Mouse (Mus musculus): ENCODE results near the gene Cd164l2. TPM values are rescaled to one million over a fixed set of nuclear protein-coding genes. Genes with fewer than 3 reads are reported as not detected.
A peak's percentile ranks its signal among the peaks of the same experiment; 100 is the strongest.

The Cd164l2 gene
- polyA plus RNA-seq, 1 experiment = not detected

DNA sequence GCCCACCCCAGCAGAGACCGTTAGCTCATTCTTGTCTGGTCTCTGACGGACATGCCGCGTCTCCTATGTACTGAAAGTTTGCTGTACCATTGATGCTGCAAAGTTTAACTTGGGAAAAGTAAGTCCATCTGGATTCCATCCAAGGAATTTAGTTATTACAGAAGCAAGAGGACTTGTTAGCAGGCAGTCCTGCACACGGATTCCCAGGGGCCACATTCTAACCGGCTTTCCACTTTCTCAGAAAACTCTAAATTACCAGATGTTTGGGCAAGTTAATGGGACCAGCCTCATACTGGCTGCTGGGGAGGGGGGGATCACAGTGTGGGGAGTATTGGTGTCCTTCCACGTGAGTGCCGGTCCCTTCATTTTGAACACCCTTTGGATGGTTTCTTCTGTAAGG, 26.0 kb upstream of the Cd164l2 start:
- Histone ChIP-seq H3K4me1 (ENCODE audit: control insufficient read depth, insufficient read depth, low read length) (peaks cover 3% of the 10 kb centered on the region), H3K4me3 (ENCODE audit: insufficient read depth, low read depth, low read length) (no peak overlapping the region), H3K27ac (ENCODE audit: insufficient read depth, low read depth, low read length) (no peak overlapping the region)
- TF ChIP-seq POLR2A (IDR thresholded peaks at IDR 0.05; ENCODE audit: insufficient read depth, low read depth, low read length) = no peak
- no peak for TF ChIP-seq CTCF (IDR thresholded peaks at IDR 0.05; ENCODE audit: insufficient read depth, low read depth, low read length)
- 89% methylated on average over 8 of the region's 8 CpGs for WGBS

GRCm38 (mm10) chr4:133186856-133187255, 25.1 kb upstream of the Cd164l2 start:
- Histone ChIP-seq H3K4me3 (ENCODE audit: insufficient read depth, low read depth, low read length) (no peak overlapping the region), H3K4me1 (ENCODE audit: control insufficient read depth, insufficient read depth, low read length) (peaks cover 3% of the 10 kb centered on the region), H3K27ac (ENCODE audit: insufficient read depth, low read depth, low read length) (no peak overlapping the region)
- TF ChIP-seq POLR2A (IDR thresholded peaks at IDR 0.05; ENCODE audit: insufficient read depth, low read depth, low read length) (no peak), CTCF (IDR thresholded peaks at IDR 0.05; ENCODE audit: insufficient read depth, low read depth, low read length) (no peak)
- 94% methylated on average over 5 of the region's 5 CpGs for WGBS

GRCm38 (mm10) chr4:133189396-133189795, 22.5 kb upstream of the Cd164l2 start:
- Histone ChIP-seq H3K4me3 (ENCODE audit: insufficient read depth, low read depth, low read length) (no peak overlapping the region), H3K4me1 (ENCODE audit: control insufficient read depth, insufficient read depth, low read length) (peaks cover 5% of the 10 kb centered on the region), H3K27ac (ENCODE audit: insufficient read depth, low read depth, low read length) (no peak overlapping the region)
- WGBS = 78% methylated on average over 10 of the region's 10 CpGs
- no peak for TF ChIP-seq CTCF (IDR thresholded peaks at IDR 0.05; ENCODE audit: insufficient read depth, low read depth, low read length)
- TF ChIP-seq POLR2A (IDR thresholded peaks at IDR 0.05; ENCODE audit: insufficient read depth, low read depth, low read length) = no peak

DNA sequence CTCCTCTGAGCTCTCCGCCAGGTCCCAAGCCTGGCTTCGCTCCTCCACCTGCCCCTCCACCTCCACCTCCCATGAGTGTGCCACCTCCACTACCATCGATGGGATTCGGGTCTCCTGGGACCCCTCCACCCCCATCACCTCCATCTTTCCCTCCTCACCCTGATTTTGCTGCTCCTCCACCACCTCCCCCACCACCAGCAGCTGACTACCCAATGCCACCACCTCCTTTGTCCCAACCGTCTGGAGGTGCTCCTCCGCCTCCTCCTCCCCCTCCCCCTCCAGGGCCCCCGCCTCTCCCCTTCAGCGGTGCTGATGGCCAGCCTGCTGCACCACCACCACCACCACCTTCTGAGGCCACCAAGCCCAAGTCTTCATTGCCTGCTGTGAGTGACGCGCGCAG, 17.4 kb upstream of the Cd164l2 start:
- H3K27ac ChIP-seq (ENCODE audit: insufficient read depth, low read depth, low read length) = no peak overlapping the region
- H3K4me3 ChIP-seq (ENCODE audit: insufficient read depth, low read depth, low read length) = no peak overlapping the region
- 87% methylated on average over 11 of the region's 11 CpGs for WGBS
- H3K4me1 ChIP-seq (ENCODE audit: control insufficient read depth, insufficient read depth, low read length) = peaks cover 30% of the 10 kb centered on the region
- no peak for TF ChIP-seq POLR2A (IDR thresholded peaks at IDR 0.05; ENCODE audit: insufficient read depth, low read depth, low read length)
- no peak for TF ChIP-seq CTCF (IDR thresholded peaks at IDR 0.05; ENCODE audit: insufficient read depth, low read depth, low read length)

- no peak for TF ChIP-seq POLR2A (IDR thresholded peaks at IDR 0.05; ENCODE audit: insufficient read depth, low read depth, low read length)
- TF ChIP-seq CTCF (IDR thresholded peaks at IDR 0.05; ENCODE audit: insufficient read depth, low read depth, low read length) = no peak
- H3K4me3 ChIP-seq (ENCODE audit: insufficient read depth, low read depth, low read length) = no peak overlapping the region
- no peak overlapping the region for H3K27ac ChIP-seq (ENCODE audit: insufficient read depth, low read depth, low read length)
- WGBS = 48% methylated on average over 4 of the region's 4 CpGs
- peaks cover 35% of the 10 kb centered on the region for H3K4me1 ChIP-seq (ENCODE audit: control insufficient read depth, insufficient read depth, low read length)
Measured at GRCm38 (mm10) chr4:133195014-133195413, 16.9 kb upstream of the Cd164l2 start.

DNA sequence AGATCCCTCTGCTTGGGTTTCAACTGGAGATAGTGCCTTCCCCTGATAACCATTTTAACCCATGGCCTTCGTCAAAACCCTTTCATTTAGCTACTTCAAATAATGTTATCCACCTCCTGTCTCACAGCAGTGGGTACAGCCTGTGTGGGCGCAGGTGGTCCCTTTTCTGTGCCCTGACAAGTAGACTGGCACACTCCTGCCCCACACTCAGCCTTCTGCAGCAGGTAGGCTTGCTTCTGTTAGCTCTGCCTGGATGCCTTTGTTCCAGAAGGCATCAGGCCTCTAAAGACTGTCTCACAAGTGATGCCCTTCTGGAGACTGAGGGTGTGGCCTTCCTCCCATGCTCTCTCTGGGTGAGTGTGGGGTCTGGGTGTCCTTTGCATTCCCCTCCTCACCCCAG, 15.8 kb upstream of the Cd164l2 start:
- TF ChIP-seq CTCF (IDR thresholded peaks at IDR 0.05; ENCODE audit: insufficient read depth, low read depth, low read length) (no peak), POLR2A (IDR thresholded peaks at IDR 0.05; ENCODE audit: insufficient read depth, low read depth, low read length) (no peak)
- Histone ChIP-seq H3K27ac (ENCODE audit: insufficient read depth, low read depth, low read length) (no peak overlapping the region), H3K4me1 (ENCODE audit: control insufficient read depth, insufficient read depth, low read length) (peaks cover 46% of the 10 kb centered on the region), H3K4me3 (ENCODE audit: insufficient read depth, low read depth, low read length) (no peak overlapping the region)
- 76% methylated on average over 2 of the region's 2 CpGs for WGBS

DNA sequence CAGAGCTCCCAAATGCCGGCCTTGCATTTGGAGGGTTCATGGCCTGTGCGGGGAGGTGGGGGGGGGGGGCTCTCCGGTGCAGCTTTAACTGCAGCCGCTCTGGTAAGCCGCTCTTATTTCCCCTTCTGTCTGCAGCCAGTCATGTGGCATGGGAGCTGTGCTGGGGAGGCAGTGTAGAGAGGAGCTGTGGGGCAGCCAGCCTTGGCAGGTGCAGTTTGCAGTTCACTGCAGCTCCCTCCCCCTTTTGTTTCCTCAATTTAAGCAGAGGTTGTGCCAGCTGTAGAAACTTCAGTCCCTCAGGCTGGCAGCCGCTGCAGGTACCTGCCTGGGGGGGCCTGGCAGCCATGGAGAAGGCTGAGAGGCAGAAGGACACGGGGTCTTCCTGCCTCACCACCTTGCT, 15.1 kb upstream of the Cd164l2 start:
- no peak overlapping the region for H3K27ac ChIP-seq (ENCODE audit: insufficient read depth, low read depth, low read length)
- WGBS = 24% methylated on average over 7 of the region's 7 CpGs
- TF ChIP-seq POLR2A (IDR thresholded peaks at IDR 0.05; ENCODE audit: insufficient read depth, low read depth, low read length) (no peak), CTCF (IDR thresholded peaks at IDR 0.05; ENCODE audit: insufficient read depth, low read depth, low read length) (no peak)

DNA sequence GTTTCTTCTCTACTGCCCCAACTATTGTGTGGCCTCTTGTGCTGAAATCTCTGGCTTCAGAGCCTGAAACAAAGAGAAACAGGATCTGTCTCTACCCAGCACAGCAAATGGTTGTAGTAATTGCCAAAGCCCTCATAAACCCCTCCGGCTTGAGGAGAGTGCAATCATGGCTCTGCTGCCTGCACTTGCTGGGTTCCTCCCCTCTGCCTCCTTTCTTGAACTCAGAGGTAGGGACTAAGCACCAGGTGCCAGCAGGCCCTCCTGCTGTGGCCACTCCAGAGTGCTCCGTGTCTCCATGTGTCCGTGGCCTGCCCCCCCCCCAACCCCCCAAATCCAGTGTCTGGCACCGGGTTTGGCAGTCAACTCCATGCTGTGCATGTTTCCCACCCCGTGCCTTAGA, 14.6 kb upstream of the Cd164l2 start:
- H3K27ac ChIP-seq (ENCODE audit: insufficient read depth, low read depth, low read length) = 0 out of 2 replicates have a peak overlapping the region, but pooled peaks have one; percentile 16
- H3K4me1 ChIP-seq (ENCODE audit: control insufficient read depth, insufficient read depth, low read length) = peaks cover 52% of the 10 kb centered on the region
- 14% methylated on average over 5 of the region's 5 CpGs for WGBS
- TF ChIP-seq CTCF (IDR thresholded peaks at IDR 0.05; ENCODE audit: insufficient read depth, low read depth, low read length) (no peak), POLR2A (IDR thresholded peaks at IDR 0.05; ENCODE audit: insufficient read depth, low read depth, low read length) (no peak)
- no peak overlapping the region for H3K4me3 ChIP-seq (ENCODE audit: insufficient read depth, low read depth, low read length)

More for the DNA sequence above, 15.1 kb upstream of the Cd164l2 start:
- H3K4me3 ChIP-seq (ENCODE audit: insufficient read depth, low read depth, low read length) = no peak overlapping the region
- H3K4me1 ChIP-seq (ENCODE audit: control insufficient read depth, insufficient read depth, low read length) = peaks cover 52% of the 10 kb centered on the region

DNA sequence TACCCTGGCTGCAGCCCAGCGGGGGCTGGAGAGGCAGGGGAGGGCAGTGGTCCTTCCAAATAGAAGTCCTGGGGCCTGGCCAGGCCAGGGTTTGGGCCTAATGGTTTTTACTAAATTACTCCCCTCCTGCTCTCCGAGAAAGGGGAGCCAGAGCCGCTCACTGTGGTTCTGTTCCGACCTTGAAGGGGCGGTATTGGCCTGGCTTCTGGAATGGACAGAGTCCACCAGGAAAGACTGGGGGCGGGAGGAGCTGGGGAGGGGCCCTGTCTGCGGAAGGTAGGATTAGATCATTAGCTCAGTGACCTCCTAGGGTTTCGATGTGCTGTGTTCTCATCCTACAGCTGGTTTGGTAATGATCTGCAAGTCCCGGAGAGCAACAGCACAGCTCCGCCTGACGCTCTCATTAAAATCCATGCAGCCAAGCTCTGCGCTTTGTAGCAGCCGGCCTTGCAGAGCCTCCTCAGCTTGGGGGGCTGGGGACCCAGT, 14.1 kb upstream of the Cd164l2 start:
- no peak overlapping the region for H3K4me3 ChIP-seq (ENCODE audit: insufficient read depth, low read depth, low read length)
- 28% methylated on average over 13 of the region's 13 CpGs for WGBS
- 0 out of 2 replicates have a peak overlapping the region, but pooled peaks have one; percentile 16 for H3K27ac ChIP-seq (ENCODE audit: insufficient read depth, low read depth, low read length)
- no peak for TF ChIP-seq CTCF (IDR thresholded peaks at IDR 0.05; ENCODE audit: insufficient read depth, low read depth, low read length)
- no peak for TF ChIP-seq POLR2A (IDR thresholded peaks at IDR 0.05; ENCODE audit: insufficient read depth, low read depth, low read length)
- peaks cover 52% of the 10 kb centered on the region for H3K4me1 ChIP-seq (ENCODE audit: control insufficient read depth, insufficient read depth, low read length)
